Mouse (Mus musculus): Measurements from ENCODE around the gene Gch1.

- TF ChIP-seq CTCF (IDR thresholded peaks at IDR 0.05; ENCODE audit: control insufficient read depth, insufficient read depth, low read length) (no peak), POLR2A (IDR thresholded peaks at IDR 0.05; ENCODE audit: borderline replicate concordance, control insufficient read depth, low read depth, low read length) (no peak)
Measured at GRCm38 (mm10) chr14:47216541-47216940, 27.3 kb upstream of the Gch1 start.
